Mouse (Mus musculus) heart, embryonic 13.5 days (tissue): ENCODE results near the gene Wfdc17. TPM values are rescaled to one million over a fixed set of nuclear protein-coding genes. Genes with fewer than 3 reads are reported as not detected.

ENCODE experiments used
- polyA plus RNA-seq: library from polyadenylated mRNA; unstranded; fragments of >200 nt; fragmentation: Nextera tagmentation; extraction: Ambion mirVana; gene quantifications from 2 replicates; pipeline ENCODE4 v1.2.1, GENCODE M21; 2015

Gene Wfdc17
- polyA plus RNA-seq, 1 experiment from 2014 or later, result 2.0 TPM

Other genes starting within 250 kb of the Wfdc17 start
- gene Mmp28, start 240.9 kb upstream of the Wfdc17 start, polyA plus RNA-seq, result 2.5 and 2.7 TPM in 2 replicates
- 9.7 and 10.5 TPM in 2 replicates for gene Taf15, start 230.9 kb upstream of the Wfdc17 start, polyA plus RNA-seq
- not detected in 2 replicates for gene Heatr9, start 181.8 kb upstream of the Wfdc17 start, polyA plus RNA-seq
- gene Ccl5, start 173.5 kb upstream of the Wfdc17 start, polyA plus RNA-seq, result 0.31 and 0.40 TPM in 2 replicates
- 2.1 and 2.7 TPM in 2 replicates for gene Ccl9, start 125.4 kb upstream of the Wfdc17 start, polyA plus RNA-seq
- gene Ccl6, start 110.9 kb upstream of the Wfdc17 start, polyA plus RNA-seq, result 2.7 and 3.8 TPM in 2 replicates
- not detected in 2 replicates for gene Rpl9-ps1, start 58.4 kb upstream of the Wfdc17 start, polyA plus RNA-seq
- gene Ccl3, start 54.6 kb upstream of the Wfdc17 start, polyA plus RNA-seq, result 0.59 and 0.80 TPM in 2 replicates
- gene Ccl4, start 41.4 kb upstream of the Wfdc17 start, polyA plus RNA-seq, result 1.2 and 2.1 TPM in 2 replicates
- gene Wfdc18, start 5.0 kb downstream of the Wfdc17 start, polyA plus RNA-seq, result 3.1 and 3.4 TPM in 2 replicates
- not detected in 2 replicates for gene Wfdc21, start 42.9 kb downstream of the Wfdc17 start, polyA plus RNA-seq
- gene Heatr6, start 49.7 kb downstream of the Wfdc17 start, polyA plus RNA-seq, result 12.9 and 15.2 TPM in 2 replicates
- 0.31 and 1.1 TPM in 2 replicates for gene Hnf1b, start 146.1 kb downstream of the Wfdc17 start, polyA plus RNA-seq
- 19.2 and 20.6 TPM in 2 replicates for gene Ddx52, start 238.1 kb downstream of the Wfdc17 start, polyA plus RNA-seq